Mouse (Mus musculus) ES-E14 (cell line): Measurements from ENCODE around the gene Klrb1c.
"Not testable (repeated sequence)": the region's sequence is repeated elsewhere in the genome, so short reads cannot be mapped to it uniquely, and the experiment has no call there.

Experiments used
- CHD2 ChIP-seq: IDR thresholded peaks from 2 replicates; pipeline ENCODE4 v1.6.1; 2014; ENCODE audit warnings: mild to moderate bottlenecking, low read depth, low read length, inconsistent platforms
- HCFC1 ChIP-seq: IDR thresholded peaks from 2 replicates; pipeline ENCODE4 v1.6.1; 2012; ENCODE audit warnings: low read length, inconsistent platforms, borderline replicate concordance; ENCODE audit not compliant: insufficient read depth
- MAFK ChIP-seq: IDR thresholded peaks from 2 replicates; pipeline ENCODE4 v1.6.1; 2014; ENCODE audit warnings: mild to moderate bottlenecking, low read depth, low read length, inconsistent platforms; ENCODE audit not compliant: insufficient read depth
- ZC3H11A ChIP-seq: IDR thresholded peaks from 2 replicates; pipeline ENCODE4 v1.6.1; 2012; ENCODE audit warnings: low read depth, mild to moderate bottlenecking, inconsistent platforms, low read length, borderline replicate concordance
- ZNF384 ChIP-seq: IDR thresholded peaks from 2 replicates; pipeline ENCODE4 v1.6.1; 2012; ENCODE audit warnings: low read depth, low read length, inconsistent platforms

DNA sequence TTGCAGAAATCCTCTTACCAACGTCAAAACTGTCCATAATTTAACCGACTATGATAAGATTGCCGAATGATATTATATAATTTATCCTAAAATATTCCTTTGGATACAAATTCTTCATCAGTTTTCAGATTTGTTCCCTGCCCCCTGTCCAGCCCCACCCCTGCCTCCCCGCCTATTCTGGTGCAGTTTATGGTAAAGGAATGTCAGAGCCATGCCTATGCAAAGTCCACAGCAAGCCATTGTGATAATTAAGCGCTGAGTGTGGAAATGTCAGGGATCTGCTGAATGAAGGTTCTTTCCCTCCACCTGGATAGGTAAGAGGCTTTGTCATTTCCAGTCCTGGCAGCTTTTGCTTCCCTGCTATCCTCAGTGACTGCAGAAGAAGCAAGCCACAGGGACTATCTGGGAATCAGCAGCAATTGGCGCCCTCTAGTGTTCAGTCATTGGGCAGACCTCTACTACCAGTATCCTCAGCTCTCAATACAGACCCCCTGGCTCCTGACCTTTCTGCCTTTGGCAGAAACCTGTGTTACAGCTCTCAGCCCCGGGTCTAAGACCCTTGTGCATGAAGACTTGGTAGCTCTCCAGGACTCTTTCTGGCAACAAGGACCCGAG lies 35.3 kb downstream of the Klrb1c start:
- not testable (repeated sequence) for TF ChIP-seq CHD2, HCFC1, MAFK, ZNF384, ZC3H11A
